Mouse (Mus musculus) cortical plate, adult 2 months (tissue): Measurements from ENCODE around the gene Fhad1.

Experiments used
- CTCF ChIP-seq: fragments of 200-500 bp; IDR thresholded peaks from 2 replicates; pipeline ENCODE4 v1.5.1; 2011; ENCODE audit warnings: mild to moderate bottlenecking, control low read depth, low read length; ENCODE audit not compliant: insufficient read depth; ENCODE audit errors: extremely low read depth
- POLR2A ChIP-seq: fragments of 200-500 bp; IDR thresholded peaks from 2 replicates; pipeline ENCODE4 v1.6.1; 2011; ENCODE audit warnings: mild to moderate bottlenecking, low read length, control low read depth; ENCODE audit not compliant: insufficient read depth; ENCODE audit errors: extremely low read depth

- TF ChIP-seq CTCF, result no peak
- no peak for TF ChIP-seq POLR2A
These were observed 129.4 kb downstream of the Fhad1 start for GRCm38 (mm10) chr4:141885451-141885850.
